Mouse (Mus musculus) ES-Bruce4 (cell line): ENCODE measurements around the gene Snrnp48. TPM values are rescaled to one million over a fixed set of nuclear protein-coding genes. Genes with fewer than 3 reads are reported as not detected.

ENCODE experiments used
- H3K27ac ChIP-seq: 2 replicates; pipeline ENCODE4 v1.5.1; 2012; ENCODE audit warnings: low read length, inconsistent platforms; ENCODE audit not compliant: insufficient read depth
- H3K27me3 ChIP-seq: 2 replicates; pipeline ENCODE4 v1.6.1; 2012; ENCODE audit warnings: mild to moderate bottlenecking, low read length, inconsistent platforms; ENCODE audit not compliant: control insufficient read depth, poor library complexity, insufficient read depth, severe bottlenecking
- H3K36me3 ChIP-seq: 2 replicates; pipeline ENCODE4 v1.6.1; 2012; ENCODE audit warnings: inconsistent platforms, mild to moderate bottlenecking, low read length, moderate library complexity; ENCODE audit not compliant: control insufficient read depth, poor library complexity, insufficient read depth, severe bottlenecking
- H3K4me1 ChIP-seq: one replicate; pipeline ENCODE4 v1.8.1; 2011; ENCODE audit warnings: low read length; ENCODE audit not compliant: control insufficient read depth, insufficient read depth
- H3K4me3 ChIP-seq: 2 replicates; pipeline ENCODE4 v1.5.1; 2011; ENCODE audit warnings: low read depth, mild to moderate bottlenecking, low read length
- H3K9ac ChIP-seq: 2 replicates; pipeline ENCODE4 v1.6.1; 2012; ENCODE audit warnings: low read depth, mild to moderate bottlenecking, inconsistent platforms; ENCODE audit not compliant: poor library complexity, severe bottlenecking
- H3K9me3 ChIP-seq: replicated peaks from 2 replicates; pipeline ENCODE4 v1.6.1; 2012; ENCODE audit warnings: mild to moderate bottlenecking, low read length, inconsistent platforms; ENCODE audit not compliant: control insufficient read depth, poor library complexity, insufficient read depth, severe bottlenecking
- CTCF ChIP-seq: IDR thresholded peaks from one replicate; pipeline ENCODE4 v1.8.1; 2011; ENCODE audit warnings: low read depth, low read length
- EP300 ChIP-seq: IDR thresholded peaks from 2 replicates; pipeline ENCODE4 v1.6.1; 2011; ENCODE audit warnings: low read depth, low read length; ENCODE audit not compliant: insufficient read depth
- POLR2A ChIP-seq: IDR thresholded peaks from one replicate; pipeline ENCODE4 v1.8.1; 2011; ENCODE audit warnings: low read length; ENCODE audit not compliant: insufficient read depth
- polyA plus RNA-seq: library from polyadenylated mRNA; stranded (reverse); fragments of >200 nt; gene quantifications from 2 replicates; pipeline ENCODE4 v1.2.4, GENCODE M21; 2011; ENCODE audit warnings: low read depth; ENCODE audit not compliant: missing spikeins, insufficient read depth, insufficient read length

Gene Snrnp48
- polyA plus RNA-seq, 1 experiment = 101 TPM

DNA sequence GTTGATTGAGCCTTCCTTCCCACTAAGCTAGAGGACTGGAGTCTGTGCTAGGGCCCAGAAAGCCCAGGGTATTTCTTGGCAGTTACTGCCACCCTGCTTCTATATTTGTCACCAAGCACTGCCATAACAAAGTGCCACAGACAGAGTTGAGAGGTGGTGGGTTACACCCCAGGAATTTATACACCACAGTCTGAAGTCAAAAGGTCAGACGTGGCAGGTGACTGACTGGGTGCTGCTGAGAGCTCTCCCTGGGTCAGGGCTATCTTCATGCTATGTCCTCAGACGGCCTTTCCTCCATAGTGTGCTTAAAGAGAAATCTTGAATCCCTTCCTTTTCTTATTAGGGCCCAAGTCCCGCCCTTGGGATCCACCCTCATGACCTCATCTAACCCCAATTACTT lies 67.9 kb downstream of the Snrnp48 start:
- H3K4me3 ChIP-seq = no peak overlapping the region
- H3K36me3 ChIP-seq = no peaks in the 10 kb centered on the region
- H3K27ac ChIP-seq = no peak overlapping the region
- no peak overlapping the region for H3K9ac ChIP-seq
- H3K4me1 ChIP-seq = no peaks in the 10 kb centered on the region
- H3K9me3 ChIP-seq = no peaks in the 10 kb centered on the region
- no peaks in the 10 kb centered on the region for H3K27me3 ChIP-seq
- TF ChIP-seq EP300 (no peak), POLR2A (no peak), CTCF (no peak)

Other genes with a start within 250 kb of the Snrnp48 start
- gene Ssr1, start 210.7 kb upstream of the Snrnp48 start, polyA plus RNA-seq = 137 and 150 TPM in 2 replicates
- 41.9 and 47.5 TPM in 2 replicates for gene Riok1, start 167.9 kb upstream of the Snrnp48 start, polyA plus RNA-seq
- gene Cage1, start 167.9 kb upstream of the Snrnp48 start, polyA plus RNA-seq = 0.97 and 1.4 TPM in 2 replicates
- gene Dsp, start 53.6 kb upstream of the Snrnp48 start, polyA plus RNA-seq = 118 and 134 TPM in 2 replicates
- 0.73 and 0.97 TPM in 2 replicates for gene Bmp6, start 140.2 kb downstream of the Snrnp48 start, polyA plus RNA-seq